Mouse (Mus musculus): ENCODE data around the gene Arhgef10l. TPM values are rescaled to one million over a fixed set of nuclear protein-coding genes. Genes with fewer than 3 reads are reported as not detected.

Arhgef10l gene
- total RNA-seq, 2 experiments from 2014 or later, result 50.9 to 66.3 TPM

DNA sequence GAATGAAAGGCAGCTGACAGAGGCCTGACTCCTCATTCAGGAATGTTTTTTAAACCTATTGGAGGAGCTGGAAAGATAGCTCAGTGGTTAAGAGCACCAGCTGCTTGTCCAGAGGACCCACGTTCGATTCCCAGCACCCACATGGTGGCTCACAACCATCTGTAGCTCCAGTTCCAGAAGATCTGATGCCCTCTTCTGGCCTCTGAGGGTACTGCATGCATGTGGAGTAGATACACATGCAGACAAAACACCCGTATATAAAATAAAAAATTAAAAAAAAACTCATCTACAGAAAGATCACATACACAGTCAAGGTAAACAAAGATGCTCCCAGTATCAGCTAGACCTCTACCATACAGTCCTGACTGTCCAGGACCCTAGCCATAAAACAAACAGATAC lies 104.1 kb downstream of the Arhgef10l start:
- DNase-seq, result no peak
- intact Hi-C loops (cut with DNase I), result no loop called here
- Histone ChIP-seq H3K27ac (no peak overlapping the region), H3K4me3 (no peak overlapping the region)
- peak; percentile 43 for TF ChIP-seq CTCF (IDR thresholded peaks at IDR 0.05)

DNA sequence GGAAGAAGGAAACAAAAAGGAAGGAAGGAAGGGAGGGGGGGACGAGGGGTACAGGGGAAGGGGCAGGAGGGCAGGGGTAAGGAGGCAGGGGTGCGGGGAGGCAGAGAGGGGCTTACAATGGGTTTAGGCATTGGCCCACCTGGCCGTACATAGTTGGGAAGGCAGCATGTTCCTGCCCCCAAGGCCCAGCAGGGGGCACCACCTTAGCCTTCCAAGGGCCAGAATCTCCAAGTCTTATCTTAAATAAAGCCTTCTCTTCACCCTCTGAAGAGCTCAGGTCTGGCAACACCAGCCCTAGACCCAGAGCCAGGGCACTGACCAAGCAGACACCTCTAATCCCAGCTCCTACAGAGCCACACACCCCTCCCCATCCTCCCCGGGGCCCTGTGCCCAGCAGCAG lies 106.0 kb downstream of the Arhgef10l start:
- intact Hi-C loops (cut with DNase I), result loop anchor here (5.0 kb wide), 1 partner anchor 57 kb away; no protein-coding TSS in a partner anchor
- no peak overlapping the region for H3K4me3 ChIP-seq
- peak; percentile 53 for TF ChIP-seq CTCF (IDR thresholded peaks at IDR 0.05)
- DNase-seq, result no peak
- no peak overlapping the region for H3K27ac ChIP-seq

- Histone ChIP-seq H3K4me3 (no peak overlapping the region), H3K27ac (no peak overlapping the region)
- no peak for TF ChIP-seq CTCF (IDR thresholded peaks at IDR 0.05)
- no peak for DNase-seq
- intact Hi-C loops (cut with DNase I), result loop anchor here (5.0 kb wide), 1 partner anchor 59 kb away; no protein-coding TSS in a partner anchor
Measured at GRCm38 (mm10) chr4:140558193-140558592, 107.6 kb downstream of the Arhgef10l start.

DNA sequence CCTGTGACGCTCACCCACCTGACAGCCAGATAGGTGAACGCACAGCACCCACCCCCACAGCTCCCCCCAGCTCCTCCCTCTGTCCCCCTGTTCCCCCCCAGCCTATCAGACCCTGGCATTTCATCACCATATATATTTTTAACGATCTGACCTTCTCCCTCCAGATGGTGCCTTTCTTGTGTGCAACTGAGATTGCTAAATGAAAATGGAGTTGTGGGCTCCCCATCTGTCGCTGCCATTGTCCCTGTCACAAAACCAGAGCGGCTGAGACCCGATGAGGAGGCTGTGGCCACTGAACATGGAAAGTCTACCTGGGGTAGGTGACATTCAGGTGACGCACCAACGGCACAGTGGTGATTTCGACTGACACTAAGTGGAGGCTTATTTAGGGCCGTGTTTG lies 109.3 kb downstream of the Arhgef10l start:
- DNase-seq, result no peak
- intact Hi-C loops (cut with DNase I), result loop anchor here (5.0 kb wide), 1 partner anchor 61 kb away; no protein-coding TSS in a partner anchor
- no peak for TF ChIP-seq CTCF (IDR thresholded peaks at IDR 0.05)
- no peak overlapping the region for H3K27ac ChIP-seq
- no peak overlapping the region for H3K4me3 ChIP-seq

DNA sequence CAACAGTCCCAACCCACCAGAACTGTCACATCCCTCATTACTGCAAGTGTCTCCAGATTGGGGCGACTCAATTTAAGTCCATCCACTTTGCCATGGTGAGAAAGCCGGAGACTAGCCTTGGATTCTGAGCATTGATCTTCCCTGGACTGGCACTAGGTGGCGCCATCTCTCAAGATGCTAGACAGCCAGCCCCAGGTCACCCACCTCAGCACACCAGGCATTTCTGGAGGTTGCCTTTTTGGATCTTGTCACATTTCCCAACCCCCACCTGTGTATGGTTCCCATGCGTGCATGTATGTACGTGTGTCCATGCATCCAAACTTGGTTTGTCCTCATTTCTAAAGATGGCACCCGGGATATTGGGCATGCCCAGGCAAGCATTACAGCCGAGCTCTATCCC lies 110.5 kb downstream of the Arhgef10l start:
- intact Hi-C loops (cut with DNase I), result loop anchor here (2.0 to 5.0 kb wide), 2 partner anchors 62 to 124 kb away; no protein-coding TSS in a partner anchor
- H3K27ac ChIP-seq, result no peak overlapping the region
- peak; percentile 74 for DNase-seq
- peak; percentile 85 for TF ChIP-seq CTCF (IDR thresholded peaks at IDR 0.05)
- no peak overlapping the region for H3K4me3 ChIP-seq

GRCm38 (mm10) chr4:140554552-140554951 lies 111.3 kb downstream of the Arhgef10l start:
- TF ChIP-seq CTCF (IDR thresholded peaks at IDR 0.05), result no peak
- Histone ChIP-seq H3K4me3 (no peak overlapping the region), H3K27ac (no peak overlapping the region)
- DNase-seq, result no peak
- intact Hi-C loops (cut with DNase I), result loop anchor here (2.0 kb wide), 1 partner anchor 124 kb away; no protein-coding TSS in a partner anchor

- Histone ChIP-seq H3K27ac (no peak overlapping the region), H3K4me3 (no peak overlapping the region)
- no peak for TF ChIP-seq CTCF (IDR thresholded peaks at IDR 0.05)
- intact Hi-C loops (cut with DNase I), result no loop called here
- no peak for DNase-seq
Measured at GRCm38 (mm10) chr4:140551766-140552165, 114.0 kb downstream of the Arhgef10l start.

DNA sequence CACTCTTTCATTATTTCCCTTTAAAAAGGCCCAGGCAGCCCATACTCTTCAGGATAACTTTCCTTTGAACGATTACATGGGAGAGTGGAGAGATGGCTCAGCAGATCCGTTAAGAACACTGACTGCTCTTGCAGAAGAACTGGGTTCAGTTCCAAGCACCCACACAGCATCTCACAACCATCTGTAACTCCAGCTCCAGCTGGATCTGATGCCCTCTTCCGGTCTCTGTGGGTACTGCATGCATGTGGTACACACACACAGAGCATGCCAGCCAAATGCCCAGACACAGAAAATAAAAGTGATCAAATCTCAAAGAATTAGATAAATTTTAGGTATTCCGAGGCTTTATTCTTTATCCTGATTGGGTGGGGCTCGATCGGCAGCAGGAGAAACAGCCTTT lies 115.1 kb downstream of the Arhgef10l start:
- Histone ChIP-seq H3K4me3 (no peak overlapping the region), H3K27ac (no peak overlapping the region)
- intact Hi-C loops (cut with DNase I), result no loop called here
- DNase-seq, result no peak
- TF ChIP-seq CTCF (IDR thresholded peaks at IDR 0.05), result peak; percentile 50

DNA sequence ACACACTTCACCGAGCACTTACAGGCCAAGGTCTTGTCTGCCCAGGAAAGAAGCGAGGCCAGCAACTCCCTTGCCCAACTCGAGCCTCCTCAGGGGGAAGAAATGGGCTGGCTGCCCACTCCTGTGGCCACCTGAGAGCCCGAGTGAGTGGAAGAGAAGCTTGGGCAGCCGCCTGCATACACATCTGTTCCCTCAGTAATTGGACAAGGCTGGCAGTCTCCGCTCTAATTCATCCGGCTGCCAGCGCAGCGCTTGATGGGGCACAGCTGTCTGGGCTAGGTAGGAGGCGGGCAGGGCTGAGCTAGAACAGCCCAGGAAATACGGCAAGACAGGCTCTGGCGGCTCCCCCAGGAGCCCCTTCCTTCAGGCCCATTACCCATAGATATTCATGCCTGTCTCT lies 115.8 kb downstream of the Arhgef10l start:
- no peak for TF ChIP-seq CTCF (IDR thresholded peaks at IDR 0.05)
- Histone ChIP-seq H3K27ac (peak overlapping the region; percentile 48), H3K4me3 (no peak overlapping the region)
- intact Hi-C loops (cut with DNase I), result loop anchor here (10.0 kb wide), 1 partner anchor 295 kb away; no protein-coding TSS in a partner anchor
- peak; percentile 92 for DNase-seq

DNA sequence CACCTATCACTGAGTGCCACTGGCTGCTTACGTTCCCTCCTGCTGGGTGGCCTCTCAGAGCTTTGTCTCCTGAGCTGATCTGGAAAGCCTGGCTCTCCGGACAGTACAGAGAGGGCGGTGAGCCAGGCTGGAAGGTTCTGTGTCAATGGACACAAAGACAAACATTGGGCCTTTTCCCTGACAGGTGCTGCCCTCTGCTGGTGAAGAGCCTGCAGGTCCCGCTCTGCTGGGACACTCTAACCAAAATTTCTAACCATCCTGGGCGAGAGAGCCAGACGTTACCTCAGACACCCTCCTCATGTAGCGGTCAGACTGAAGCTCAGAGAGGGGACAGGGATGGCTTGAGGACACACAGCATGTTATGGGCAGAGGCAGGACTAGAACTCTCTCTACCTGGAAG lies 118.3 kb downstream of the Arhgef10l start:
- peak; percentile 85 for DNase-seq
- H3K4me3 ChIP-seq, result no peak overlapping the region
- intact Hi-C loops (cut with DNase I), result loop anchor here (10.0 kb wide), 1 partner anchor 293 kb away; no protein-coding TSS in a partner anchor
- TF ChIP-seq CTCF (IDR thresholded peaks at IDR 0.05), result peak; percentile 88
- H3K27ac ChIP-seq, result no peak overlapping the region

DNA sequence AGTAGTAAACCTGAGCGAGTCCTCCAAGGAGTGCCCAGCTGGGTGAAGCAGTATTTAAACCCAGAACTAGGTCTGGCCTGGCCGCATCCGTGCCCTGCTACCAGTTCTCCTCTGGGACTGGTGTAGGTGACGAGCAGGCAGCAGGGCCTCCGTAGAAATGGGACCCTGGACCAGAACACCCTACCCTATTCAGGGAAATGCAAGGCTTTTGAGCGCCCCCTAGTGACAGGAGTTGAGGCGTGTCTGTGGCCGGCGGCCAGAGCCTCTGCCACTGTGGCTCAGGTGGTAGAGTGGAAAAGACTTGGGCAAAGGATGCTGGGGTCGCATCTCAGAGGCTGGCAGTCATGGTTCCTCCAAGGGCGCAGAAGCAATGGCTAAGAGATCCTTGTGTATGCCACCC lies 126.7 kb downstream of the Arhgef10l start:
- H3K27ac ChIP-seq, result no peak overlapping the region
- intact Hi-C loops (cut with DNase I), result no loop called here
- H3K4me3 ChIP-seq, result no peak overlapping the region
- DNase-seq, result peak; percentile 78
- TF ChIP-seq CTCF (IDR thresholded peaks at IDR 0.05), result peak; percentile 78

GRCm38 (mm10) chr4:140537561-140538021 lies 128.2 kb downstream of the Arhgef10l start:
- intact Hi-C loops (cut with DNase I), result no loop called here
- no peak for DNase-seq
- no peak overlapping the region for H3K27ac ChIP-seq
- no peak for TF ChIP-seq CTCF (IDR thresholded peaks at IDR 0.05)
- no peak overlapping the region for H3K4me3 ChIP-seq

GRCm38 (mm10) chr4:140535323-140535722 lies 130.5 kb downstream of the Arhgef10l start:
- no peak for TF ChIP-seq CTCF (IDR thresholded peaks at IDR 0.05)
- no peak for DNase-seq
- intact Hi-C loops (cut with DNase I), result no loop called here
- H3K4me3 ChIP-seq, result no peak overlapping the region
- no peak overlapping the region for H3K27ac ChIP-seq

GRCm38 (mm10) chr4:140532270-140532669 lies 133.5 kb downstream of the Arhgef10l start:
- TF ChIP-seq CTCF (IDR thresholded peaks at IDR 0.05), result no peak
- intact Hi-C loops (cut with DNase I), result no loop called here
- Histone ChIP-seq H3K27ac (no peak overlapping the region), H3K4me3 (no peak overlapping the region)
- no peak for DNase-seq
